Mouse (Mus musculus) lung, adult 2 months (tissue): ENCODE measurements around the gene Txndc17. TPM values are rescaled to one million over a fixed set of nuclear protein-coding genes. Genes with fewer than 3 reads are reported as not detected.

Experiments
- DNase-seq: peaks from one replicate; pipeline ENCODE4 v3.0.0; 2022
- H3K4me1 ChIP-seq: fragments of 200-500 bp; 2 replicates; pipeline ENCODE4 v1.6.1; 2011; ENCODE audit warnings: low read length; ENCODE audit not compliant: control insufficient read depth, insufficient read depth
- H3K4me3 ChIP-seq: fragments of 200-500 bp; replicated peaks from 2 replicates; pipeline ENCODE3; 2011; ENCODE audit warnings: low read depth, mild to moderate bottlenecking, control low read depth, low read length; ENCODE audit errors: extremely low read depth
- CTCF ChIP-seq: fragments of 200-500 bp; IDR thresholded peaks from 2 replicates; pipeline ENCODE4 v1.5.1; 2011; ENCODE audit warnings: mild to moderate bottlenecking, low read length, control low read depth; ENCODE audit not compliant: insufficient read depth
- POLR2A ChIP-seq: fragments of 200-500 bp; IDR thresholded peaks from 2 replicates; pipeline ENCODE4 v1.6.1; 2011; ENCODE audit warnings: low read depth, mild to moderate bottlenecking, control low read depth, low read length, borderline replicate concordance; ENCODE audit errors: extremely low read depth
- WGBS: fragments of 180-500 bp; shearing (Covaris S2); methylation state at CpG from one replicate; pipeline ENCODE4 v1.1.7; 2018; 5-methylcytosine and 5-hydroxymethylcytosine counted together
- polyA plus RNA-seq: library from polyadenylated mRNA; depleted of rRNA; stranded (reverse); fragments of >200 nt; gene quantifications from 2 replicates; pipeline ENCODE4 v1.2.3, GENCODE M21; 2012

The Txndc17 gene
- polyA plus RNA-seq, 1 experiment = 53.8 TPM

- DNase-seq = no peak
- 40% methylated on average over 4 of the region's 4 CpGs for WGBS
- H3K4me3 ChIP-seq = no peak overlapping the region
- no peaks in the 10 kb centered on the region for H3K4me1 ChIP-seq
- no peak for TF ChIP-seq CTCF
- no peak for TF ChIP-seq POLR2A
These were observed 23.1 kb upstream of the Txndc17 start for GRCm38 (mm10) chr11:72184252-72184651.

- no peak for TF ChIP-seq CTCF
- TF ChIP-seq POLR2A = no peak
- no peak for DNase-seq
- no peak overlapping the region for H3K4me3 ChIP-seq
- H3K4me1 ChIP-seq = no peaks in the 10 kb centered on the region
- WGBS = 94% methylated on average over 1 of the region's 1 CpGs
These were observed 16.5 kb upstream of the Txndc17 start for GRCm38 (mm10) chr11:72190857-72191256.

GRCm38 (mm10) chr11:72194259-72194658 lies 13.1 kb upstream of the Txndc17 start:
- no peaks in the 10 kb centered on the region for H3K4me1 ChIP-seq
- H3K4me3 ChIP-seq = no peak overlapping the region
- no peak for DNase-seq
- 69% methylated on average over 2 of the region's 2 CpGs for WGBS
- TF ChIP-seq POLR2A = no peak
- TF ChIP-seq CTCF = no peak

- no peak for DNase-seq
- 49% methylated on average over 8 of the region's 8 CpGs for WGBS
- TF ChIP-seq CTCF (no peak), POLR2A (no peak)
These were observed 10.8 kb upstream of the Txndc17 start for GRCm38 (mm10) chr11:72196506-72196905.

GRCm38 (mm10) chr11:72203440-72203839 lies 3.9 kb upstream of the Txndc17 start:
- 76% methylated on average over 1 of the region's 1 CpGs for WGBS
- Histone ChIP-seq H3K4me3 (no peak overlapping the region), H3K4me1 (no peaks in the 10 kb centered on the region; the same call in 1 of the 2 replicates)
- no peak for TF ChIP-seq CTCF
- no peak for TF ChIP-seq POLR2A
- no peak for DNase-seq

More at GRCm38 (mm10) chr11:72196506-72196905, 10.8 kb upstream of the Txndc17 start:
- no peaks in the 10 kb centered on the region for H3K4me1 ChIP-seq
- no peak overlapping the region for H3K4me3 ChIP-seq

- TF ChIP-seq CTCF = no peak
- TF ChIP-seq POLR2A = no peak
- H3K4me3 ChIP-seq = no peak overlapping the region
- WGBS = 82% methylated on average over 6 of the region's 6 CpGs
- H3K4me1 ChIP-seq = no peaks in the 10 kb centered on the region; the same call in 1 of the 2 replicates
- no peak for DNase-seq
These were observed 2.1 kb upstream of the Txndc17 start for GRCm38 (mm10) chr11:72205256-72205655.

- Histone ChIP-seq H3K4me3 (peak within 1 kb of the TSS; percentile 98), H3K4me1 (no peaks in the 10 kb centered on the region; the same call in 1 of the 2 replicates)
- no peak for TF ChIP-seq CTCF
- no peak for TF ChIP-seq POLR2A
- DNase-seq = no peak
- WGBS = 1% methylated on average over 43 of the region's 43 CpGs
These were observed 775 bp upstream of the Txndc17 start, which contains the start of gene Gm43951 for GRCm38 (mm10) chr11:72206341-72207203. Gene Gm43951, minus strand, starts transcription at chr11:72206840.

GRCm38 (mm10) chr11:72207834-72208377 lies 559 bp downstream of the Txndc17 start:
- no peaks in the 10 kb centered on the region; the same call in 1 of the 2 replicates for H3K4me1 ChIP-seq
- DNase-seq = no peak
- peak overlapping the region; percentile 98 for H3K4me3 ChIP-seq
- 6% methylated on average over 17 of the region's 17 CpGs for WGBS
- TF ChIP-seq CTCF = no peak
- no peak for TF ChIP-seq POLR2A

GRCm38 (mm10) chr11:72214591-72215409 lies 7.5 kb downstream of the Txndc17 start:
- H3K4me3 ChIP-seq = peak overlapping the region; percentile 77
- peak; percentile 71; the same call in 1 of the 2 replicates for TF ChIP-seq POLR2A
- TF ChIP-seq CTCF = no peak
- peak; percentile 89 for DNase-seq
- H3K4me1 ChIP-seq = no peaks in the 10 kb centered on the region
- under 1% methylated on average over 51 of the region's 51 CpGs for WGBS
